Mouse (Mus musculus) lung, embryonic 15.5 days (tissue): Measurements from ENCODE around the gene Cfap58. TPM values are rescaled to one million over a fixed set of nuclear protein-coding genes. Genes with fewer than 3 reads are reported as not detected.

ENCODE experiments used
- ATAC-seq: fragments of 200-750 bp; cut with Nextera tagmentation; 2 replicates; pipeline ENCODE4 v1.8.0; 2017; ENCODE audit warnings: moderate number of reproducible peaks, borderline replicate concordance; ENCODE audit not compliant: low FRiP score, low TSS enrichment; ENCODE audit errors: extremely low read depth
- H3K27ac ChIP-seq: fragments of 300-500 bp; sonication (generic); 2 replicates; pipeline ENCODE4 v1.5.1; 2015; ENCODE audit warnings: moderate library complexity, mild to moderate bottlenecking, inconsistent platforms
- H3K27me3 ChIP-seq: fragments of 300-500 bp; sonication (generic); 2 replicates; pipeline ENCODE4 v1.6.1; 2015; ENCODE audit warnings: inconsistent platforms
- H3K36me3 ChIP-seq: fragments of 300-500 bp; sonication (generic); 2 replicates; pipeline ENCODE4 v1.6.1; 2015; ENCODE audit warnings: inconsistent platforms
- H3K4me1 ChIP-seq: fragments of 300-500 bp; sonication (generic); 2 replicates; pipeline ENCODE4 v1.6.1; 2015; ENCODE audit warnings: inconsistent platforms
- H3K4me2 ChIP-seq: fragments of 300-500 bp; sonication (generic); 2 replicates; pipeline ENCODE4 v1.6.1; 2015; ENCODE audit warnings: inconsistent platforms, mild to moderate bottlenecking, moderate library complexity
- H3K4me3 ChIP-seq: fragments of 300-500 bp; sonication (generic); 2 replicates; pipeline ENCODE4 v1.5.1; 2015; ENCODE audit warnings: mild to moderate bottlenecking, inconsistent platforms
- H3K9ac ChIP-seq: fragments of 300-500 bp; sonication (generic); 2 replicates; pipeline ENCODE4 v1.6.1; 2015; ENCODE audit warnings: inconsistent platforms
- H3K9me3 ChIP-seq: fragments of 300-500 bp; sonication (generic); 2 replicates; pipeline ENCODE4 v1.6.1; 2016; ENCODE audit warnings: inconsistent platforms
- WGBS: fragments of 180-500 bp; shearing (Covaris S2); methylation state at CpG from one replicate; pipeline ENCODE4 v1.1.7; 2015; 5-methylcytosine and 5-hydroxymethylcytosine counted together
- polyA plus RNA-seq: library from polyadenylated mRNA; unstranded; fragments of >200 nt; fragmentation: Nextera tagmentation; extraction: Ambion mirVana; gene quantifications from 2 replicates; pipeline ENCODE4 v1.2.1, GENCODE M21; 2015

The Cfap58 gene
- polyA plus RNA-seq, 1 experiment from 2014 or later = 0.32 TPM

- under 1% methylated on average over 29 of the region's 29 CpGs for WGBS
- no peaks in the 10 kb centered on the region for H3K27me3 ChIP-seq
- H3K9me3 ChIP-seq = no peaks in the 10 kb centered on the region
- peaks cover 33% of the 10 kb centered on the region for H3K4me1 ChIP-seq
- peak overlapping the region; percentile 97 for H3K27ac ChIP-seq
- H3K9ac ChIP-seq = peak overlapping the region; percentile 83
- peak overlapping the region; percentile 84 for H3K4me2 ChIP-seq
- H3K4me3 ChIP-seq = peak overlapping the region; percentile 82
- peak; percentile 43; the same call in 1 of the 2 replicates for ATAC-seq
- no peaks in the 10 kb centered on the region for H3K36me3 ChIP-seq
Measured at GRCm38 (mm10) chr19:47918455-47919101, 18.9 kb upstream of the Cfap58 start.

GRCm38 (mm10) chr19:47919126-47919965, 18.1 kb upstream of the Cfap58 start, which contains the start of the genes Cfap43 and Itprip:
Gene Cfap43 (minus strand): TSS chr19:47919287.
Gene Itprip (minus strand): TSS chr19:47919299.
- no peaks in the 10 kb centered on the region for H3K36me3 ChIP-seq
- peak within 1 kb of the TSS; percentile 82 for H3K4me3 ChIP-seq
- under 1% methylated on average over 48 of the region's 48 CpGs for WGBS
- H3K27ac ChIP-seq = peak within 1 kb of the TSS; percentile 97
- H3K9me3 ChIP-seq = no peaks in the 10 kb centered on the region
- H3K27me3 ChIP-seq = no peaks in the 10 kb centered on the region
- H3K9ac ChIP-seq = peak within 1 kb of the TSS; percentile 83
- H3K4me2 ChIP-seq = peak within 1 kb of the TSS; percentile 84
- ATAC-seq = peak; percentile 87
- peaks cover 33% of the 10 kb centered on the region for H3K4me1 ChIP-seq

- Histone ChIP-seq H3K4me2 (peak overlapping the region; percentile 84), H3K36me3 (no peaks in the 10 kb centered on the region), H3K9ac (peak overlapping the region; percentile 83), H3K27me3 (no peaks in the 10 kb centered on the region), H3K4me3 (peak overlapping the region; percentile 82), H3K4me1 (peaks cover 33% of the 10 kb centered on the region), H3K27ac (peak overlapping the region; percentile 97), H3K9me3 (no peaks in the 10 kb centered on the region)
- peak; percentile 12; the same call in 1 of the 2 replicates for ATAC-seq
- under 1% methylated on average over 8 of the region's 8 CpGs for WGBS
Measured at GRCm38 (mm10) chr19:47919966-47920375, 17.5 kb upstream of the Cfap58 start.

GRCm38 (mm10) chr19:47925819-47926218, 11.7 kb upstream of the Cfap58 start:
- Histone ChIP-seq H3K27me3 (no peaks in the 10 kb centered on the region), H3K4me1 (peaks cover 15% of the 10 kb centered on the region), H3K9ac (no peak overlapping the region), H3K36me3 (no peaks in the 10 kb centered on the region), H3K4me3 (no peak overlapping the region), H3K9me3 (no peaks in the 10 kb centered on the region), H3K27ac (no peak overlapping the region), H3K4me2 (no peak overlapping the region)
- WGBS = 46% methylated on average over 7 of the region's 7 CpGs
- no peak for ATAC-seq

- no peak for ATAC-seq
- H3K4me3 ChIP-seq = no peak overlapping the region
- no peaks in the 10 kb centered on the region for H3K36me3 ChIP-seq
- H3K4me2 ChIP-seq = no peak overlapping the region
- H3K4me1 ChIP-seq = peaks cover 21% of the 10 kb centered on the region
- H3K9me3 ChIP-seq = no peaks in the 10 kb centered on the region
- H3K27me3 ChIP-seq = no peaks in the 10 kb centered on the region
- no peak overlapping the region for H3K9ac ChIP-seq
- 85% methylated on average over 2 of the region's 2 CpGs for WGBS
- no peak overlapping the region for H3K27ac ChIP-seq
Measured at GRCm38 (mm10) chr19:47927032-47927431, 10.4 kb upstream of the Cfap58 start.

- Histone ChIP-seq H3K4me2 (no peak overlapping the region), H3K4me3 (no peak overlapping the region), H3K9ac (no peak overlapping the region), H3K27ac (peak overlapping the region; percentile 46), H3K36me3 (no peaks in the 10 kb centered on the region), H3K9me3 (no peaks in the 10 kb centered on the region), H3K27me3 (no peaks in the 10 kb centered on the region), H3K4me1 (peaks cover 21% of the 10 kb centered on the region)
- peak; percentile 53 for ATAC-seq
- WGBS = 51% methylated on average over 4 of the region's 4 CpGs
Measured at GRCm38 (mm10) chr19:47929043-47929442, 8.4 kb upstream of the Cfap58 start.

GRCm38 (mm10) chr19:47931982-47932638, 5.4 kb upstream of the Cfap58 start:
- H3K4me1 ChIP-seq = peaks cover 21% of the 10 kb centered on the region
- no peak overlapping the region for H3K27ac ChIP-seq
- no peaks in the 10 kb centered on the region for H3K27me3 ChIP-seq
- ATAC-seq = peak; percentile 67
- H3K4me2 ChIP-seq = no peak overlapping the region
- WGBS = 37% methylated on average over 7 of the region's 7 CpGs
- H3K9me3 ChIP-seq = no peaks in the 10 kb centered on the region
- H3K36me3 ChIP-seq = no peaks in the 10 kb centered on the region
- H3K4me3 ChIP-seq = no peak overlapping the region
- H3K9ac ChIP-seq = no peak overlapping the region

- no peak for ATAC-seq
- H3K4me1 ChIP-seq = peaks cover 27% of the 10 kb centered on the region
- H3K9ac ChIP-seq = no peak overlapping the region
- H3K9me3 ChIP-seq = no peaks in the 10 kb centered on the region
- no peaks in the 10 kb centered on the region for H3K36me3 ChIP-seq
- H3K27ac ChIP-seq = no peak overlapping the region
- WGBS = 87% methylated on average over 8 of the region's 8 CpGs
- no peak overlapping the region for H3K4me2 ChIP-seq
- H3K4me3 ChIP-seq = no peak overlapping the region
- H3K27me3 ChIP-seq = peaks cover 16% of the 10 kb centered on the region
Measured at GRCm38 (mm10) chr19:47934146-47934545, 3.3 kb upstream of the Cfap58 start.

- H3K27me3 ChIP-seq = peaks cover 19% of the 10 kb centered on the region
- H3K4me1 ChIP-seq = peaks cover 23% of the 10 kb centered on the region
- H3K27ac ChIP-seq = no peak overlapping the region
- H3K9ac ChIP-seq = no peak overlapping the region
- ATAC-seq = no peak
- H3K36me3 ChIP-seq = no peaks in the 10 kb centered on the region
- H3K4me3 ChIP-seq = no peak overlapping the region
- no peak overlapping the region for H3K4me2 ChIP-seq
- no peaks in the 10 kb centered on the region for H3K9me3 ChIP-seq
- 47% methylated on average over 16 of the region's 16 CpGs for WGBS
Measured at GRCm38 (mm10) chr19:47934636-47935238, 2.7 kb upstream of the Cfap58 start.

- 68% methylated on average over 6 of the region's 6 CpGs for WGBS
Measured at GRCm38 (mm10) chr19:47935530-47935929, 1.9 kb upstream of the Cfap58 start.

GRCm38 (mm10) chr19:47936490-47936889, 985 bp upstream of the Cfap58 start:
- ATAC-seq = no peak
- no peak overlapping the region for H3K27ac ChIP-seq
- no peaks in the 10 kb centered on the region for H3K9me3 ChIP-seq
- H3K4me3 ChIP-seq = no peak overlapping the region
- peaks cover 33% of the 10 kb centered on the region for H3K27me3 ChIP-seq
- no peaks in the 10 kb centered on the region for H3K36me3 ChIP-seq
- WGBS = 84% methylated on average over 11 of the region's 11 CpGs
- no peak overlapping the region for H3K9ac ChIP-seq
- H3K4me2 ChIP-seq = no peak overlapping the region
- peaks cover 9% of the 10 kb centered on the region for H3K4me1 ChIP-seq

More at GRCm38 (mm10) chr19:47935530-47935929, 1.9 kb upstream of the Cfap58 start:
- Histone ChIP-seq H3K27me3 (peaks cover 27% of the 10 kb centered on the region), H3K9me3 (no peaks in the 10 kb centered on the region), H3K4me1 (peaks cover 17% of the 10 kb centered on the region), H3K4me3 (no peak overlapping the region), H3K36me3 (no peaks in the 10 kb centered on the region), H3K4me2 (no peak overlapping the region), H3K9ac (no peak overlapping the region), H3K27ac (no peak overlapping the region)
- ATAC-seq = no peak
